Mouse (Mus musculus) forebrain, embryonic 10.5 days (tissue): Measurements from ENCODE around the gene Cacna1g. TPM values are rescaled to one million over a fixed set of nuclear protein-coding genes. Genes with fewer than 3 reads are reported as not detected.

ENCODE experiments used
- DNase-seq: peaks from one replicate; pipeline ENCODE4 v3.0.0-alpha.2; 2017; ENCODE audit warnings: low spot score; ENCODE audit errors: extremely low spot score
- H3K27ac ChIP-seq: fragments of 300-500 bp; sonication (generic); 2 replicates; pipeline ENCODE4 v1.5.1; 2016; ENCODE audit warnings: mild to moderate bottlenecking
- H3K27me3 ChIP-seq: fragments of 300-500 bp; sonication (generic); 2 replicates; pipeline ENCODE4 v1.6.1; 2016; ENCODE audit warnings: mild to moderate bottlenecking; ENCODE audit not compliant: poor library complexity, severe bottlenecking
- H3K36me3 ChIP-seq: fragments of 300-500 bp; sonication (generic); replicated peaks from 2 replicates; pipeline ENCODE4 v1.6.1; 2016; ENCODE audit warnings: mild to moderate bottlenecking, moderate library complexity
- H3K4me1 ChIP-seq: fragments of 300-500 bp; sonication (generic); 2 replicates; pipeline ENCODE4 v1.6.1; 2016
- H3K4me3 ChIP-seq: fragments of 300-500 bp; sonication (generic); 2 replicates; pipeline ENCODE4 v1.5.1; 2016; ENCODE audit warnings: mild to moderate bottlenecking, moderate library complexity
- H3K9me3 ChIP-seq: fragments of 300-500 bp; sonication (generic); 2 replicates; pipeline ENCODE4 v1.6.1; 2016; ENCODE audit warnings: mild to moderate bottlenecking, moderate library complexity
- WGBS: fragments of 180-500 bp; shearing (Covaris S2); methylation state at CpG from one replicate; pipeline ENCODE4 v1.1.7; 2016; 5-methylcytosine and 5-hydroxymethylcytosine counted together
- polyA plus RNA-seq: library from polyadenylated mRNA; unstranded; fragments of >200 nt; fragmentation: Nextera tagmentation; extraction: Ambion mirVana; gene quantifications from 2 replicates; pipeline ENCODE4 v1.2.1, GENCODE M21; 2016

Cacna1g gene
- polyA plus RNA-seq, 1 experiment from 2014 or later: 7.0 TPM

- peaks cover 5% of the 10 kb centered on the region for H3K27me3 ChIP-seq
- H3K4me3 ChIP-seq: no peak overlapping the region
- H3K9me3 ChIP-seq: no peaks in the 10 kb centered on the region
- no peak overlapping the region for H3K27ac ChIP-seq
- WGBS: 93% methylated on average over 14 of the region's 14 CpGs
- DNase-seq: no peak
- no peaks in the 10 kb centered on the region for H3K36me3 ChIP-seq
- H3K4me1 ChIP-seq: no peaks in the 10 kb centered on the region
Measured at GRCm38 (mm10) chr11:94361166-94361870, 112.7 kb downstream of the Cacna1g start.

GRCm38 (mm10) chr11:94359168-94359567 lies 114.8 kb downstream of the Cacna1g start:
- no peak overlapping the region for H3K4me3 ChIP-seq
- peaks cover 9% of the 10 kb centered on the region for H3K27me3 ChIP-seq
- DNase-seq: no peak
- H3K4me1 ChIP-seq: no peaks in the 10 kb centered on the region
- H3K9me3 ChIP-seq: no peaks in the 10 kb centered on the region
- WGBS: 94% methylated on average over 12 of the region's 12 CpGs
- no peaks in the 10 kb centered on the region for H3K36me3 ChIP-seq
- no peak overlapping the region for H3K27ac ChIP-seq

Other genes starting within 250 kb of the Cacna1g start
- 0.46 and 1.2 TPM in 2 replicates for gene Wfikkn2, start 228.2 kb downstream of the Cacna1g start, polyA plus RNA-seq
- gene Gm21885, start 192.3 kb downstream of the Cacna1g start, polyA plus RNA-seq: 0.34 TPM in 1 of 2 replicates, not detected in the other
- gene Luc7l3, start 152.2 kb downstream of the Cacna1g start, polyA plus RNA-seq: 113 and 129 TPM in 2 replicates
- gene Ankrd40, start 146.2 kb downstream of the Cacna1g start, polyA plus RNA-seq: 10.3 and 11.4 TPM in 2 replicates
- 0.12 and 0.22 TPM in 2 replicates for gene Abcc3, start 81.2 kb downstream of the Cacna1g start, polyA plus RNA-seq
- not detected in 2 replicates for gene Spata20, start 12.0 kb upstream of the Cacna1g start, polyA plus RNA-seq
- gene Epn3, start 25.8 kb upstream of the Cacna1g start, polyA plus RNA-seq: 1.6 and 2.0 TPM in 2 replicates
- 3.4 and 4.5 TPM in 2 replicates for gene Mycbpap, start 47.5 kb upstream of the Cacna1g start, polyA plus RNA-seq
- 3.7 and 5.6 TPM in 2 replicates for gene Rsad1, start 75.1 kb upstream of the Cacna1g start, polyA plus RNA-seq
- 0.09 and 0.21 TPM in 2 replicates for gene Chad, start 90.8 kb upstream of the Cacna1g start, polyA plus RNA-seq
- 3.7 TPM in 2 replicates for gene Acsf2, start 127.7 kb upstream of the Cacna1g start, polyA plus RNA-seq
- gene Lrrc59, start 155.6 kb upstream of the Cacna1g start, polyA plus RNA-seq: 283 and 286 TPM in 2 replicates
- 135 and 142 TPM in 2 replicates for gene Mrpl27, start 179.6 kb upstream of the Cacna1g start, polyA plus RNA-seq
- 69.6 and 79.1 TPM in 2 replicates for gene Eme1, start 179.8 kb upstream of the Cacna1g start, polyA plus RNA-seq
- gene Xylt2, start 203.3 kb upstream of the Cacna1g start, polyA plus RNA-seq: 14.4 and 15.2 TPM in 2 replicates
- gene Gm11541, start 230.3 kb upstream of the Cacna1g start, polyA plus RNA-seq: not detected in 2 replicates